Mouse (Mus musculus) CH12.LX (cell line): ENCODE results near the gene Prrc2a. TPM values are rescaled to one million over a fixed set of nuclear protein-coding genes. Genes with fewer than 3 reads are reported as not detected.

ENCODE experiments used
- DNase-seq: peaks from one replicate; pipeline ENCODE4 v3.0.0-alpha.2; 2013; ENCODE audit errors: extremely low read depth
- H3K27ac ChIP-seq: 2 replicates; pipeline ENCODE4 v1.5.1; 2012; ENCODE audit warnings: low read depth, mild to moderate bottlenecking, control low read depth, moderate library complexity; ENCODE audit not compliant: insufficient read depth
- H3K27me3 ChIP-seq: replicated peaks from 2 replicates; pipeline ENCODE3; 2012; ENCODE audit warnings: inconsistent platforms
- H3K36me3 ChIP-seq, 2 experiments: replicated peaks in 1 of 2; 2 replicates each; pipeline versions ENCODE3 to v1.6.1; 2012; ENCODE audit warnings: inconsistent platforms in 1 of 2, low read length in 1 of 2, mild to moderate bottlenecking in 1 of 2, mixed read lengths in 1 of 2, moderate library complexity in 1 of 2; ENCODE audit not compliant: control insufficient read depth in 1 of 2, insufficient read depth in 1 of 2
- H3K4me1 ChIP-seq, 2 experiments: 2 replicates each; pipeline ENCODE4 v1.6.1; 2012; ENCODE audit warnings: inconsistent platforms in 1 of 2, moderate library complexity in 1 of 2; ENCODE audit not compliant: insufficient read depth in 2 of 2, control insufficient read depth in 1 of 2
- H3K4me2 ChIP-seq: 2 replicates; pipeline ENCODE4 v1.6.1; 2012; ENCODE audit warnings: low read depth, mild to moderate bottlenecking, control low read depth; ENCODE audit not compliant: poor library complexity, insufficient read depth, severe bottlenecking
- H3K4me3 ChIP-seq, 3 experiments: fragments of 150-350 bp in 1 of 3; sonication (generic) in 1 of 3; replicated peaks in 1 of 3; 2 replicates each; pipeline versions ENCODE3 to v1.5.1; 2011 to 2012; ENCODE audit warnings: low read depth in 2 of 3, low read length in 2 of 3, mild to moderate bottlenecking in 2 of 3, moderate library complexity in 2 of 3, control low read depth in 1 of 3, improper control_type of control experiment in 1 of 3, inconsistent platforms in 1 of 3, mixed read lengths in 1 of 3; ENCODE audit not compliant: poor library complexity in 1 of 3
- H3K79me2 ChIP-seq: replicated peaks from 2 replicates; pipeline ENCODE4 v1.6.1; 2012; ENCODE audit warnings: mild to moderate bottlenecking, moderate library complexity; ENCODE audit not compliant: control insufficient read depth, poor library complexity, insufficient read depth, severe bottlenecking; ENCODE audit errors: extremely low read depth
- H3K9ac ChIP-seq: 2 replicates; pipeline ENCODE4 v1.6.1; 2012; ENCODE audit warnings: low read depth, mild to moderate bottlenecking, control low read depth, moderate library complexity; ENCODE audit not compliant: insufficient read depth
- H3K9me3 ChIP-seq: replicated peaks from 2 replicates; pipeline ENCODE3; 2012; ENCODE audit warnings: low read length, inconsistent platforms, mixed read lengths
- CTCF ChIP-seq, 2 experiments: IDR thresholded peaks in 1 of 2; conservative IDR thresholded peaks in 1 of 2; 2 replicates each; pipeline ENCODE4 v1.5.1; 2011 to 2012; ENCODE audit warnings: low read depth in 2 of 2, low read length in 2 of 2, improper control_type of control experiment in 1 of 2, inconsistent platforms in 1 of 2, mild to moderate bottlenecking in 1 of 2, moderate library complexity in 1 of 2
- EP300 ChIP-seq: IDR thresholded peaks from 2 replicates; pipeline ENCODE4 v1.6.1; 2011; ENCODE audit warnings: low read length, improper control_type of control experiment
- ETS1 ChIP-seq: conservative IDR thresholded peaks from 2 replicates; pipeline ENCODE4 v1.6.1; 2012; ENCODE audit warnings: low read depth, mild to moderate bottlenecking, inconsistent platforms, low read length, improper control_type of control experiment, moderate library complexity
- GABPA ChIP-seq: IDR thresholded peaks from 2 replicates; pipeline ENCODE4 v1.6.1; 2012; ENCODE audit warnings: low read depth, low read length, improper control_type of control experiment, inconsistent platforms; ENCODE audit not compliant: insufficient replicate concordance
- JUND ChIP-seq: conservative IDR thresholded peaks from 2 replicates; pipeline ENCODE4 v1.6.1; 2011; ENCODE audit warnings: low read depth, low read length, improper control_type of control experiment
- MXI1 ChIP-seq: IDR thresholded peaks from 2 replicates; pipeline ENCODE4 v1.6.1; 2011; ENCODE audit warnings: mild to moderate bottlenecking, low read depth, low read length, improper control_type of control experiment
- MYC ChIP-seq: IDR thresholded peaks from 2 replicates; pipeline ENCODE4 v1.6.1; 2011; ENCODE audit warnings: low read depth, mild to moderate bottlenecking, improper control_type of control experiment, low read length
- NRF1 ChIP-seq: IDR thresholded peaks from 2 replicates; pipeline ENCODE4 v1.6.1; 2014; ENCODE audit warnings: low read depth, mild to moderate bottlenecking, inconsistent platforms, low read length, improper control_type of control experiment, moderate library complexity
- PAX5 ChIP-seq: IDR thresholded peaks from 2 replicates; pipeline ENCODE4 v1.6.1; 2012; ENCODE audit warnings: low read length, inconsistent platforms, mixed read lengths
- RAD21 ChIP-seq: IDR thresholded peaks from 2 replicates; pipeline ENCODE4 v1.6.1; 2011; ENCODE audit warnings: low read depth, mild to moderate bottlenecking, low read length, improper control_type of control experiment, moderate library complexity
- SMC3 ChIP-seq: IDR thresholded peaks from 2 replicates; pipeline ENCODE4 v1.6.1; 2011; ENCODE audit warnings: low read depth, low read length, improper control_type of control experiment
- UBTF ChIP-seq: IDR thresholded peaks from 2 replicates; pipeline ENCODE4 v1.6.1; 2012; ENCODE audit warnings: low read depth, mild to moderate bottlenecking, inconsistent platforms, low read length, improper control_type of control experiment, moderate library complexity
- ZC3H11A ChIP-seq: IDR thresholded peaks from 2 replicates; pipeline ENCODE4 v1.6.1; 2012; ENCODE audit warnings: low read depth, mild to moderate bottlenecking, inconsistent platforms, low read length, improper control_type of control experiment
- ZKSCAN1 ChIP-seq: IDR thresholded peaks from 2 replicates; pipeline ENCODE4 v1.6.1; 2012; ENCODE audit warnings: low read depth, inconsistent platforms, low read length, improper control_type of control experiment, borderline replicate concordance
- ZMIZ1 ChIP-seq: IDR thresholded peaks from 2 replicates; pipeline ENCODE4 v1.6.1; 2012; ENCODE audit warnings: low read depth, mild to moderate bottlenecking, inconsistent platforms, low read length, improper control_type of control experiment
- ZNF384 ChIP-seq: IDR thresholded peaks from 2 replicates; pipeline ENCODE4 v1.6.1; 2012; ENCODE audit warnings: low read depth, low read length, improper control_type of control experiment, inconsistent platforms
- dilution Hi-C: fragments of 300-500 bp; cut with MboI; formaldehyde crosslinking; loops from 2 replicates; pipeline ENCODE4 v1.14.3; 2020; ENCODE audit warnings: low sequenced_read_pairs; ENCODE audit not compliant: extremely low pct_unique_long_range_greater_than_20kb, extremely low pct_ligation_motif_present
- in situ Hi-C: fragments of 300-500 bp; cut with MboI; formaldehyde crosslinking; loops from 3 replicates; pipeline ENCODE4 v1.14.3; 2019; ENCODE audit warnings: low sequenced_read_pairs, low pct_ligation_motif_present, low pct_unique_long_range_greater_than_20kb, mixed read lengths
- polyA plus RNA-seq: library from polyadenylated mRNA; unstranded; fragments of >175 nt; gene quantifications from 2 replicates; pipeline ENCODE4 v1.2.1, GENCODE M21; 2012; ENCODE audit warnings: low read depth; ENCODE audit not compliant: insufficient read length
- total RNA-seq, 2 experiments: library from RNA; depleted of rRNA; stranded (reverse); fragments of 300-350 nt in 1 of 2; fragments of >200 nt in 1 of 2; gene quantifications; 2 replicates each; pipeline ENCODE4 v1.2.3; 2012 to 2014

Gene Prrc2a
- total and polyA plus RNA-seq, 3 experiments: 31.3 to 313 (median 80.4) TPM

DNA sequence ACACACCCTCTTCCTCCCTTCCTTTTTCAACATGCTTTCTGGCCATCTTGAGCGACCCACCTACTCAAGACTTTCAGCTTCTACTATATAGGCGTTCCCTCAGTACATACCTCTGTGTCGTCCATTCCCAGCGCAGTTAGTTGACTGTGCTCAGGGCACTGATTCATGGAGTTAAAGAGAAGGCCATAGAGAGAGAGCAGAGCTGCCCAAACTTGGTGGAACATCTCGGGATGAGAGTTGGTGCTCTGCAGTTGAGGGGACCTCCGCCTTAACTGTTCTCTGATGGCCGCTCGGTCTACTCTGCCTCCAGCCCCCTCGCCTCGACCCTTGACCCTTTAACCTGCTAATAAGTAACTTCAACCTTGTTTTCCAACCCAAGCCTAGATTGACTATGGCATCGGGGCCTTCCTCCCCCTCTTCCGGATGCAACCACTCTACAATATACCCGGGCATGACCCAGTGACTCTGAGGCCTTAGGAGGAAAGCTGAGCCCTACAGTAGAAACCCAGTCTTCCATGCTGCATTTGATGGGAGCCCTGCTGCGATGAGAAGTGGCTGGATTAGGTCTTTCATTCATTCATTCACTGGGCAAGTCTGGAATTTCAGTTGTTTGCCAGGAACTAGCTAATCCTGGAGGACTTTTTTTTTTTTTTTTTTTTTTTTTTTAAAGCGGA, 33.1 kb downstream of the Prrc2a start, which contains the start of gene Apom:
Gene Apom (minus strand): TSS at position 551 of the 674 bp plus-strand sequence.
- Histone ChIP-seq H3K36me3 (peaks cover 13 to 38% of the 10 kb centered on the region in 2 experiments), H3K4me3 (no peak within 1 kb of the TSS), H3K79me2 (peaks cover 28% of the 10 kb centered on the region), H3K9me3 (no peaks in the 10 kb centered on the region), H3K4me2 (no peak within 1 kb of the TSS), H3K9ac (no peak within 1 kb of the TSS), H3K27me3 (no peaks in the 10 kb centered on the region)
- no peak for DNase-seq
- in situ Hi-C loops: no loop called here
- TF ChIP-seq ZMIZ1 (no peak), ZNF384 (0 out of 2 replicates have a peak, but pooled peaks have one; percentile 13)
- TF ChIP-seq, all 38 proteins: peak for 1
- dilution Hi-C loops: no loop called here
- Histone ChIP-seq H3K4me1 (peaks cover 5 to 22% of the 10 kb centered on the region in 2 experiments), H3K27ac (no peak within 1 kb of the TSS)

DNA sequence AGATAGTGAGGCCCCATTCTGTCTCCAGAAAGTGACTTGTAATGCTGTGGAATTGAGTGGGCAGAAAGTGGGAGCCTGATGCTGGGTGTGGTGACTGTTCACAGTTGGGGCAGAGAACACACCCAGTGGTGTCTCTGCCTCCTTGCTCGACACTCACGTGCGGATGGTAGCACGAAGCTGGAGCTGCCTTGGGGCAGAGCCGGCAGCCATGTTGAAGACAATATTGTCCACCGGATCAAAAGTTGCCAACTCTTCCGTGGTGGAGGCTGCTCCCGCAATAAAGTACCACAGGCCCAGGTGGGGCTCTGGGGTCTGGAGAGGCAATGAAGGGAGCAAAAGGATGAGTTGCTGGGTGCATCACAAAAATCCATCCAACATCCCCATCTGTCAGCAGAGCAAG, 33.7 kb downstream of the Prrc2a start:
- no peak overlapping the region for H3K9ac ChIP-seq
- in situ Hi-C loops: no loop called here
- peaks cover 23% of the 10 kb centered on the region for H3K79me2 ChIP-seq
- dilution Hi-C loops: no loop called here
- H3K9me3 ChIP-seq: no peaks in the 10 kb centered on the region
- no peak for DNase-seq
- peaks cover 13 to 38% of the 10 kb centered on the region in 2 experiments for H3K36me3 ChIP-seq
- H3K4me1 ChIP-seq: peaks cover 5 to 16% of the 10 kb centered on the region in 2 experiments
- no peaks in the 10 kb centered on the region for H3K27me3 ChIP-seq
- no peak overlapping the region for H3K4me2 ChIP-seq
- H3K4me3 ChIP-seq: no peak overlapping the region
- H3K27ac ChIP-seq: no peak overlapping the region
- no peak for TF ChIP-seq MYC
- TF ChIP-seq UBTF: no peak
- no peak for TF ChIP-seq RAD21
- no peak for TF ChIP-seq ZKSCAN1
- no peak for TF ChIP-seq PAX5
- no peak for TF ChIP-seq ZC3H11A

DNA sequence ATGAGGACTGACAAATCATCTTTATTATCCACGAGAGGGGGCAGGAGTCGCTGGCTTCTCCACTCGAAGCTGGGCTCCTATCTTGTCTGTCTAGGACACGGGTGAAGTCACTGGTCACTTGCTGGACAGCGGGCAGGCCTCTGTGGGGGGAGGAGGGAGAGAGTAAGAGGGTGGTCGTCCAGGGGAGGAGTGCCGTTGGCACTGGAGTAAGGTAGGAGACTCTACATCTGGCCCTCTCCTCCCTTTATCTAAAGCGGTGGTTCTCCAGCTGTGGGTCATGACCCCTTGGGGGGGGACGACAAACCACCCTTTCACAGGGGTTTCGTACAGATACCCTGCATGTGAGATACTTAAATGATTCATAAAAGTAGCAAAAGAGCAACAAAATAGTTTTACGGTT, 35.7 kb downstream of the Prrc2a start:
- in situ Hi-C loops: no loop called here
- TF ChIP-seq NRF1 (no peak), CTCF (conservative IDR thresholded peaks at IDR 0.05 in 1 of 2, IDR thresholded peaks at IDR 0.05 in 1 of 2; ENCODE audit: low read depth in 2 of 2, low read length in 2 of 2) (no peak), GABPA (no peak), ZC3H11A (no peak), SMC3 (no peak), ZKSCAN1 (no peak), EP300 (no peak), JUND (no peak), ETS1 (no peak), MXI1 (no peak)
- dilution Hi-C loops: no loop called here

More for the DNA sequence above, 35.7 kb downstream of the Prrc2a start:
- DNase-seq: no peak
- Histone ChIP-seq H3K27ac (no peak overlapping the region), H3K79me2 (peaks cover 16% of the 10 kb centered on the region), H3K27me3 (no peaks in the 10 kb centered on the region), H3K36me3 (peaks cover 20 to 48% of the 10 kb centered on the region in 2 experiments), H3K4me3 (no peak overlapping the region), H3K4me2 (no peak overlapping the region), H3K9me3 (no peaks in the 10 kb centered on the region), H3K4me1 (peaks cover 5 to 31% of the 10 kb centered on the region in 2 experiments), H3K9ac (no peak overlapping the region)
